Comparison of ENCODE assay signal across 9 mouse cellular contexts in genomic region chrX:141236564-141237333, GRCm38 (mm10).
DNase-seq lines count a peak whose midpoint lies in the region; ATAC-seq and TF ChIP-seq lines count a peak whose summit lies in the region.
"Had no signal": no experiment of that assay in that cellular context is flagged by ENCODE, and none has a peak within 500 bp of the region (broad histone marks: within the 10 kb centered on the region; RNA-seq: fewer than 3 reads in every experiment).

No protein-coding gene starts in this region.

- no peaks in the 10 kb centered on the region for H3K36me3 ChIP-seq in limb, embryonic 11.5 days (ENCODE audit: control insufficient read depth, insufficient read depth, low read length)
- H3K36me3 ChIP-seq in limb, embryonic 10.5 days: no peaks in the 10 kb centered on the region
- H3K36me3 ChIP-seq: embryonic facial prominence, embryonic 15.5 days had no signal

- no peak for ATAC-seq in limb, embryonic 11.5 days (ENCODE audit: insufficient number of reproducible peaks, low FRiP score, low TSS enrichment, low read depth)
- ATAC-seq in monocyte, adult 5-6 weeks (replicated peaks; ENCODE audit: insufficient number of reproducible peaks, low FRiP score, low TSS enrichment, poor library complexity, severe bottlenecking): no peak

- H3K27me3 ChIP-seq in limb, embryonic 11.5 days (ENCODE audit: control insufficient read depth, insufficient read depth, low read length): no peaks in the 10 kb centered on the region; the same call in 1 of the 2 replicates
- H3K27me3 ChIP-seq in limb, embryonic 10.5 days (ENCODE audit: low read depth, poor library complexity, severe bottlenecking): peaks cover 94% of the 10 kb centered on the region

- no peaks in the 10 kb centered on the region for H3K9me3 ChIP-seq in limb, embryonic 11.5 days (ENCODE audit: control insufficient read depth, low read length)
- no peaks in the 10 kb centered on the region for H3K9me3 ChIP-seq in limb, embryonic 10.5 days (replicated peaks)
- H3K9me3 ChIP-seq: embryonic facial prominence, embryonic 15.5 days had no signal

- H3K4me3 ChIP-seq in limb, embryonic 11.5 days (ENCODE audit: low read depth, low read length): no peak overlapping the region
- no peak overlapping the region for H3K4me3 ChIP-seq in limb, embryonic 10.5 days
- no peak overlapping the region for H3K4me3 ChIP-seq in layer of hippocampus, adult 2 months
- H3K4me3 ChIP-seq: embryonic facial prominence, embryonic 15.5 days had no signal

- no peak overlapping the region for H3K4me2 ChIP-seq in limb, embryonic 11.5 days (ENCODE audit: low read depth, severe bottlenecking)
- H3K4me2 ChIP-seq: embryonic facial prominence, embryonic 15.5 days had no signal

- H3K4me1 ChIP-seq in limb, embryonic 11.5 days (ENCODE audit: control insufficient read depth, insufficient read depth, low read length): no peaks in the 10 kb centered on the region
- H3K4me1 ChIP-seq in limb, embryonic 10.5 days: no peaks in the 10 kb centered on the region
- H3K4me1 ChIP-seq: embryonic facial prominence, embryonic 15.5 days had no signal

- TF ChIP-seq CTCF in layer of hippocampus, adult 2 months (conservative IDR thresholded peaks at IDR 0.05): peak; percentile 74

- peak; percentile 7 for DNase-seq in cerebellum, adult 11-12 months
- DNase-seq in cerebellum, adult 8-10 months: no peak
- peak; percentile 25 for DNase-seq in limb, embryonic 11.5 days (ENCODE audit: low spot score)
- DNase-seq in limb, embryonic 10.5 days (ENCODE audit: low spot score): no peak
- peak; percentile 55 to 56 for DNase-seq in cerebellum, postnatal 14 days
- peak; percentile 3 to 15 for DNase-seq in layer of hippocampus, adult 2 months (ENCODE audit: low spot score in 2 of 2)
- DNase-seq in ovary, postnatal 10 days (ENCODE audit: low spot score): no peak

- no peak overlapping the region for H3K27ac ChIP-seq in limb, embryonic 11.5 days (replicated peaks; ENCODE audit: low read depth, low read length)
- H3K27ac ChIP-seq in limb, embryonic 10.5 days: no peak overlapping the region
- H3K27ac ChIP-seq in layer of hippocampus, adult 2 months: no peak overlapping the region
- H3K27ac ChIP-seq: embryonic facial prominence, embryonic 15.5 days had no signal

- WGBS in limb, embryonic 11.5 days: 69% methylated on average over 2 of the region's 2 CpGs
- WGBS in limb, embryonic 10.5 days: 68% methylated on average over 2 of the region's 2 CpGs

- no peak overlapping the region for H3K9ac ChIP-seq in limb, embryonic 11.5 days (ENCODE audit: low read length)
- H3K9ac ChIP-seq: embryonic facial prominence, embryonic 15.5 days had no signal

Comparison
In these comparisons a context has a peak if more than half of its experiments do, and no peak if none do; other contexts are left out.
1. DNase-seq: peak in cerebellum, adult 11-12 months (single experiment), limb, embryonic 11.5 days (single experiment), cerebellum, postnatal 14 days (2 of 2) and layer of hippocampus, adult 2 months (2 of 2); none in cerebellum, adult 8-10 months (single experiment), limb, embryonic 10.5 days (single experiment) and ovary, postnatal 10 days (single experiment).